Mouse (Mus musculus): ENCODE results near the gene Hjurp. TPM values are rescaled to one million over a fixed set of nuclear protein-coding genes. Genes with fewer than 3 reads are reported as not detected.

The Hjurp gene
- total and polyA plus RNA-seq, 2 experiments: 32.8 to 90.1 TPM

DNA sequence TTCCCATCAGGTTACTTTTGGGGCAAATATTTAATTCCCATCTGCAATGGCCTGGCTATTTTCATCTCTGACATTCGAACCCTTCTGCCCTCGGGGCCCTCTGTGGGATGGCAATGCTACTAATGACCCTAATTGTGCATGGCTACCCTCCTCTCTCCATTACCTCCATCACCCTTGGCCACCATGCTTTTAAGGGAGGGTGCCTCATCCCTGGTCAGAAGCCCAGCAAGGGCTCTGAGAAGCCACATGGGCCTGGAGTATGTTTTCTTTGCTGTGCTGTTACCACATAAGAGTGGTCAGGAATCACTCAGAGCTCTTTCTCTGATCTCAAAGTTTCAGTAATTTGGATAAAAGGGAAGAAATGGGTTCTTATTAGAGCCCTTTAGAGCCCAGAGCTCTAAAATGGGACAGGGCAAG lies 22.1 kb upstream of the Hjurp start:
- Histone ChIP-seq H3K9ac (ENCODE audit: low read depth, low read length) (no peak overlapping the region), H3K4me3 (ENCODE audit: insufficient read depth, low read depth, low read length) (no peak overlapping the region), H3K27ac (replicated peaks; ENCODE audit: insufficient read depth, low read depth, low read length) (no peak overlapping the region), H3K27me3 (ENCODE audit: control insufficient read depth, insufficient read depth, low read length) (no peaks in the 10 kb centered on the region), H3K36me3 (ENCODE audit: control insufficient read depth, insufficient read depth, low read length) (no peaks in the 10 kb centered on the region), H3K79me2 (ENCODE audit: control insufficient read depth, insufficient read depth, low read length) (no peaks in the 10 kb centered on the region), H3K4me1 (ENCODE audit: control insufficient read depth, insufficient read depth, low read length) (no peaks in the 10 kb centered on the region)
- no peak for DNase-seq (ENCODE audit: extremely low read depth, low read depth, low spot score)
- TF ChIP-seq CTCF (IDR thresholded peaks at IDR 0.05; ENCODE audit: low read depth, low read length): no peak
- TF ChIP-seq POLR2A (IDR thresholded peaks at IDR 0.05; ENCODE audit: extremely low read depth, insufficient read depth, low read length): no peak
- WGBS: 81% methylated on average over 2 of the region's 2 CpGs

DNA sequence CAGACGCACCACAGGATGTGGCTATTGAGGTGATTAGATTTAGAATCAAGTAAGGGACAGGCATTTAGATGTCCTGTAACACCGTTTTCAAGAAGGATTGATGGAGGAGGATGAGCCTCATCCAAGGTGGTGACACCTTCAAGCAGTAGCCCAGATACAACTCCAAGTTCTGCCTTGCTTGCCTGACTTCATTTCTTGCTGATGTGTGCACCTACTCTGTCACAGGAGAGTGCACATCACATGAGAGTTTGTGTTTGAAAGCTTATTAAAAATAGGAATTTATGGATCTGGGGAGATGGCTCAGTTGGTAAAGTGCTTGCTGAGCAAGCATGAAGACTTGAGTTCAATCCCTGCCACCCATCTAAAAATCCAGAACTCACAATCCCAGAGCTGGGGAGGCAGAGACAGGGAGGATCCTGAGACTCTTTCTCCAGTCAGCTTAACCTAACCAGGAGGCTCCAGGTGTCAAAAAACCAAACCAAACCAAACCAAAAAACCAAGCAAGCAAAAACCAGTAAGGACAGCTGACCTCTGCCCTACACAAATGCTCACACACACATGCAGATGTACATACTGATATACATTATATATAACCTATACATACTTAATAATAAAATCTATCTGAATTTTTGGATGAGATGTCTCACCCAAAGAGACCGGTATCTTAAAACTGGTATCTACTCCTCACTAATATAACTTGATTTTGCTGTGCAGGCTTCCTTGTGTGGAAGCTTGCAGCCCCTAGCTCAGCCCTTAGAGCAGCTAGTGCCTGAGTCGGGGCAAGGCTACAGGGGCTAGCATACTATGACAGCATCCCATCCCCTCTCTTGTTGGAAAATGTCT lies 21.5 kb upstream of the Hjurp start:
- WGBS: 60% methylated on average over 4 of the region's 4 CpGs
- no peaks in the 10 kb centered on the region for H3K27me3 ChIP-seq (ENCODE audit: control insufficient read depth, insufficient read depth, low read length)
- H3K4me3 ChIP-seq (ENCODE audit: insufficient read depth, low read depth, low read length): no peak overlapping the region
- no peak overlapping the region for H3K27ac ChIP-seq (replicated peaks; ENCODE audit: insufficient read depth, low read depth, low read length)
- H3K4me1 ChIP-seq (ENCODE audit: control insufficient read depth, insufficient read depth, low read length): no peaks in the 10 kb centered on the region
- no peaks in the 10 kb centered on the region for H3K79me2 ChIP-seq (ENCODE audit: control insufficient read depth, insufficient read depth, low read length)
- TF ChIP-seq CTCF (IDR thresholded peaks at IDR 0.05; ENCODE audit: low read depth, low read length) (no peak), POLR2A (IDR thresholded peaks at IDR 0.05; ENCODE audit: extremely low read depth, insufficient read depth, low read length) (no peak)
- peak; percentile 19 for DNase-seq (ENCODE audit: extremely low read depth, low read depth, low spot score)
- H3K9ac ChIP-seq (ENCODE audit: low read depth, low read length): no peak overlapping the region
- H3K36me3 ChIP-seq (ENCODE audit: control insufficient read depth, insufficient read depth, low read length): no peaks in the 10 kb centered on the region

DNA sequence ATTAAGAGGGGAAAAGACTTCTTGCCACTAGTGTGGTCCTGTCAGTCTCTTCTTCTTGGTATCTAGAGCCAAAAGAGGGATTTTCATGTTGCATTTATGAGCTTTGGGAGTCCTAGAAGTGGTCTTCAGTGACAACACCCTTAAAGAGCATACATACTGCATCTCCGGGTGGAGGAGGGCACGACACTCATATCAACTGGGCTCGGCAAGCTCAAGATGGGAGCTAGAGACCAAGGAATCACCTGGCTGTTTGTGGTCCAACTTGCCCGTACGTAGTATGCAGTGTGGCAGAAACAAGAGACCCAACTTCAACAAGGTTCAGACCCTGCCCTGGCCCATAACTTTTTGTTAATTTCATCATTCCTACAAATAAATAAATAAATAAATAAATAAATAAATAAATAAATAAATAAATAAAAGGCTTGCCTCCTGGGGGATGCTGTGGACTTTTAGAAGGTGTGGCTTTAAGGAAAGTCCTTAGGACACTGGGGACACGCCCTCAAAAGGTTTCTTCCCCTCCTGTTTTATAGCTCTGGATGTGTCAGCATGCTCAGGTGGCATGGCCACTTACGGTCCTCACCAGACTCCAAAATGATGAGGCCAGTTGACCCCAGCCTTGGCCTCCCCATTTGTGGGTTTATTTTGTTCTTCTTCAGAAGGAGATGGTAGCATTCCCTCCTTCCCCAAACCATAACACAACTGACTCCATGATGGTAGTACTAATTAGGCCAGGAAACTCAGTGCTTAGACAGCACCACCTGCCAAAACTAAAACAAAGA lies 20.2 kb upstream of the Hjurp start:
- Histone ChIP-seq H3K9ac (ENCODE audit: low read depth, low read length) (no peak overlapping the region), H3K27me3 (ENCODE audit: control insufficient read depth, insufficient read depth, low read length) (no peaks in the 10 kb centered on the region), H3K4me3 (ENCODE audit: insufficient read depth, low read depth, low read length) (no peak overlapping the region), H3K4me1 (ENCODE audit: control insufficient read depth, insufficient read depth, low read length) (no peaks in the 10 kb centered on the region), H3K36me3 (ENCODE audit: control insufficient read depth, insufficient read depth, low read length) (no peaks in the 10 kb centered on the region), H3K79me2 (ENCODE audit: control insufficient read depth, insufficient read depth, low read length) (no peaks in the 10 kb centered on the region), H3K27ac (replicated peaks; ENCODE audit: insufficient read depth, low read depth, low read length) (no peak overlapping the region)
- peak; percentile 8 for DNase-seq (ENCODE audit: extremely low read depth, low read depth, low spot score)
- TF ChIP-seq POLR2A (IDR thresholded peaks at IDR 0.05; ENCODE audit: extremely low read depth, insufficient read depth, low read length): no peak
- no peak for TF ChIP-seq CTCF (IDR thresholded peaks at IDR 0.05; ENCODE audit: low read depth, low read length)
- 65% methylated on average over 7 of the region's 7 CpGs for WGBS

DNA sequence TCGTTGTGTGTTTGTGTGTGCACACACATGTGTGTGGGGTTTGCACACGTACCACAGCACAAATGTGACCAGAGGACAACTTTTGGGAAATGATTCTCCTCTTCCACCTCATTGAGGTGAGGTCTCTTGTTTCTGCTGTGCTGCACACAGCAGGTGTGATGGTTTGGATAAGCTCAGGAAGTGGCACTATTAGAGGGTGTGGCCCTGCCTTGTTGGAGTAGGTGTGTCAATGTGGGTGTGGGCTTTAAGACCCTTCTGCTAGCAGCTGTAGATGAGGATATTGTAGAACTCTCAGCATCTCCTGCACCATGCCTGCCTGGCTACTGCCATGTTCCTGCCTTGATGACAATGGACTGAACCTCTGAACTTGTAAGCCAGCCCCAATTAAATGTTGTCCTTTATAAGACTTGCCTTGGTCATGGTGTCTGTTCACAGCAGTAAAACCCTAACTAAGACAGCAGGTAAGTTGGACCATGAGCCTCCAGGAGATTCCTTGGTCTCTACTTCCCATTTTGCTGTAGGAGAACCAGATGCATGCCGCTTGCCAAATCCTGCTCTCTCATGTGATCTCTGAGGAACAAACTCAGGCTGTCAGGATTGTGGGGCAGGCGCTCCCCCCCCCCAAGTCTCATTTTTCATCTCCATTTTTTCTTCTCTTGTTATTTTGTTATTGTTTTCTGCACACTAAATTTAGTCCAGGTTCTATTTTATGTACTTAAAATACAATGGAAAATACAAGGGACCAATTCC lies 18.9 kb upstream of the Hjurp start:
- 73% methylated on average over 4 of the region's 4 CpGs for WGBS
- Histone ChIP-seq H3K36me3 (ENCODE audit: control insufficient read depth, insufficient read depth, low read length) (no peaks in the 10 kb centered on the region), H3K9ac (ENCODE audit: low read depth, low read length) (no peak overlapping the region), H3K27ac (replicated peaks; ENCODE audit: insufficient read depth, low read depth, low read length) (no peak overlapping the region), H3K79me2 (ENCODE audit: control insufficient read depth, insufficient read depth, low read length) (no peaks in the 10 kb centered on the region), H3K4me1 (ENCODE audit: control insufficient read depth, insufficient read depth, low read length) (no peaks in the 10 kb centered on the region), H3K4me3 (ENCODE audit: insufficient read depth, low read depth, low read length) (no peak overlapping the region), H3K27me3 (ENCODE audit: control insufficient read depth, insufficient read depth, low read length) (no peaks in the 10 kb centered on the region)
- TF ChIP-seq CTCF (IDR thresholded peaks at IDR 0.05; ENCODE audit: low read depth, low read length) (no peak), POLR2A (IDR thresholded peaks at IDR 0.05; ENCODE audit: extremely low read depth, insufficient read depth, low read length) (no peak)
- peak; percentile 8 for DNase-seq (ENCODE audit: extremely low read depth, low read depth, low spot score)

DNA sequence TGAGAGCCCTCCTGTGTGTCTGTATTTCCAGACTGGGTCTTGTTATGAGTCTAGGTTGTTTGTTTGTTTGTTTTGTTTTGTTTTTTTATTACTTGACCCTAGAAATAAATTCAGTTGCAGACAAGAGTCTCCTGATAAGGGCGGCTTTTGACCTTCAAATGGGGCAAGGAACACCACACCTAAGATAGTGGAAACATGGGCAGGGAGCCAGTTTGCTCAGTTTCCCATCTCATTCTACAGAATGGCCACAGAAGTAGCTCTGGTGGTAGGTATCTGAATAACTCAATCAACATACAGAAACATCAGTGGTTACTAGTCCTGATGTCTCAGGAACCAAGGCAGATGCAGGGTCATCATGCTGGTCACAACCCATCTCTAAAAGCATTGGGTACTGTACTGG lies 17.2 kb upstream of the Hjurp start:
- DNase-seq (ENCODE audit: extremely low read depth, low read depth, low spot score): peak; percentile 8
- Histone ChIP-seq H3K36me3 (ENCODE audit: control insufficient read depth, insufficient read depth, low read length) (no peaks in the 10 kb centered on the region), H3K4me3 (ENCODE audit: insufficient read depth, low read depth, low read length) (no peak overlapping the region), H3K79me2 (ENCODE audit: control insufficient read depth, insufficient read depth, low read length) (no peaks in the 10 kb centered on the region), H3K4me1 (ENCODE audit: control insufficient read depth, insufficient read depth, low read length) (no peaks in the 10 kb centered on the region), H3K9ac (ENCODE audit: low read depth, low read length) (no peak overlapping the region), H3K27me3 (ENCODE audit: control insufficient read depth, insufficient read depth, low read length) (no peaks in the 10 kb centered on the region), H3K27ac (replicated peaks; ENCODE audit: insufficient read depth, low read depth, low read length) (no peak overlapping the region)
- TF ChIP-seq CTCF (IDR thresholded peaks at IDR 0.05; ENCODE audit: low read depth, low read length) (no peak), POLR2A (IDR thresholded peaks at IDR 0.05; ENCODE audit: extremely low read depth, insufficient read depth, low read length) (no peak)
- WGBS: 15% methylated on average over 1 of the region's 1 CpGs

Measured in liver, adult 2 months (tissue).